ENCODE assay signal across 18 mouse cellular contexts in genomic region chr7:39596403-39596802, GRCm38 (mm10).
DNase-seq lines count a peak whose midpoint lies in the region; ATAC-seq and TF ChIP-seq lines count a peak whose summit lies in the region.
"Had no signal": no experiment of that assay in that cellular context is flagged by ENCODE, and none has a peak within 500 bp of the region (broad histone marks: within the 10 kb centered on the region; RNA-seq: fewer than 3 reads in every experiment).

No protein-coding gene starts in this region.

- no peak overlapping the region for H3K4me3 ChIP-seq in kidney, postnatal 0 days (replicated peaks; ENCODE audit: low read depth, low read length)
- H3K4me3 ChIP-seq: embryonic facial prominence, embryonic 13.5 days; hindbrain, embryonic 15.5 days; liver, embryonic 15.5 days had no signal

- no peaks in the 10 kb centered on the region for H3K4me1 ChIP-seq in kidney, postnatal 0 days (replicated peaks; ENCODE audit: insufficient read depth, low read length)
- H3K4me1 ChIP-seq: embryonic facial prominence, embryonic 13.5 days; hindbrain, embryonic 15.5 days; liver, embryonic 15.5 days had no signal

- peak; percentile 53 for TF ChIP-seq CTCF in kidney, postnatal 0 days (IDR thresholded peaks at IDR 0.05; ENCODE audit: low read depth)

- H3K9ac ChIP-seq in kidney, postnatal 0 days (ENCODE audit: low read depth, low read length): no peak overlapping the region
- H3K9ac ChIP-seq: embryonic facial prominence, embryonic 13.5 days; hindbrain, embryonic 15.5 days; liver, embryonic 15.5 days had no signal

- no peaks in the 10 kb centered on the region for H3K27me3 ChIP-seq in kidney, postnatal 0 days (ENCODE audit: insufficient read depth, low read length)
- H3K27me3 ChIP-seq: embryonic facial prominence, embryonic 13.5 days; hindbrain, embryonic 15.5 days; liver, embryonic 15.5 days had no signal

- intact Hi-C loops in gastrocnemius, postnatal 14 days (cut with DNase I; ENCODE audit: low total_unique reads): no loop called here

- H3K27ac ChIP-seq in kidney, postnatal 0 days: no peak overlapping the region
- H3K27ac ChIP-seq: embryonic facial prominence, embryonic 13.5 days; hindbrain, embryonic 15.5 days; liver, embryonic 15.5 days had no signal

- H3K36me3 ChIP-seq in kidney, postnatal 0 days (ENCODE audit: insufficient read depth, low read length): no peaks in the 10 kb centered on the region
- H3K36me3 ChIP-seq: embryonic facial prominence, embryonic 13.5 days; G1E; hindbrain, embryonic 15.5 days; liver, embryonic 15.5 days had no signal

- peak; percentile 63 for DNase-seq in kidney, postnatal 0 days (ENCODE audit: low spot score)
- no peak for DNase-seq in kidney, adult 8-10 months
- DNase-seq in 3T3-L1 (ENCODE audit: low read depth, low spot score) (peak; percentile 9), 416B (ENCODE audit: low read depth) (peak; percentile 16)
- peak; percentile 26 for DNase-seq in induced T-regulatory cell, adult 2 months (ENCODE audit: low read depth)
- no peak for DNase-seq in adrenal gland, postnatal 25 days
- DNase-seq in gastrocnemius, postnatal 25 days: no peak
- no peak for DNase-seq in gastrocnemius, postnatal 14 days
- DNase-seq: adrenal gland, postnatal 10 days; cerebellum, postnatal 36 days; kidney, postnatal 14 days; layer of hippocampus, postnatal 36 days; thymus, postnatal 25 days had no signal

- H3K4me2 ChIP-seq in kidney, postnatal 0 days (ENCODE audit: low read length): no peak overlapping the region
- H3K4me2 ChIP-seq: embryonic facial prominence, embryonic 13.5 days; hindbrain, embryonic 15.5 days; liver, embryonic 15.5 days; midbrain, embryonic 11.5 days had no signal

- no peaks in the 10 kb centered on the region for H3K9me3 ChIP-seq in kidney, postnatal 0 days (replicated peaks; ENCODE audit: low read length)
- H3K9me3 ChIP-seq: embryonic facial prominence, embryonic 13.5 days; G1E; hindbrain, embryonic 15.5 days; liver, embryonic 15.5 days had no signal

- no peak for ATAC-seq in kidney, postnatal 0 days (replicated peaks; ENCODE audit: low FRiP score, low read depth)

Comparison
In these comparisons a context has a peak if more than half of its experiments do, and no peak if none do; other contexts are left out.
1. DNase-seq: peak in kidney, postnatal 0 days (single experiment), 3T3-L1 (single experiment), 416B (single experiment) and induced T-regulatory cell, adult 2 months (single experiment); none in kidney, adult 8-10 months (0 of 2), adrenal gland, postnatal 25 days (single experiment), gastrocnemius, postnatal 25 days (single experiment) and gastrocnemius, postnatal 14 days (single experiment).